Mouse (Mus musculus): ENCODE measurements around the gene Tbc1d10a.

Gene Tbc1d10a

GRCm38 (mm10) chr11:4215061-4215460 is 28.5 kb downstream of the Tbc1d10a start:
- DNase-seq (ENCODE audit: low read depth, low spot score) = no peak

- no peak for DNase-seq (ENCODE audit: low read depth, low spot score)
Observed at GRCm38 (mm10) chr11:4216248-4217000, 29.8 kb downstream of the Tbc1d10a start.

GRCm38 (mm10) chr11:4217914-4218629 is 31.5 kb downstream of the Tbc1d10a start, which contains the start of gene Castor1:
Gene Castor1, plus strand, starts transcription at chr11:4218225.
- DNase-seq (ENCODE audit: low read depth, low spot score) = no peak

- no peak for DNase-seq (ENCODE audit: low read depth, low spot score)
Observed at GRCm38 (mm10) chr11:4218637-4219036, 32.0 kb downstream of the Tbc1d10a start.

GRCm38 (mm10) chr11:4219317-4219751 is 32.7 kb downstream of the Tbc1d10a start:
- peak; percentile 73 for DNase-seq (ENCODE audit: low read depth, low spot score)

GRCm38 (mm10) chr11:4219908-4220307 is 33.3 kb downstream of the Tbc1d10a start:
- no peak for DNase-seq (ENCODE audit: low read depth, low spot score)

GRCm38 (mm10) chr11:4220443-4221400 is 34.1 kb downstream of the Tbc1d10a start:
- DNase-seq (ENCODE audit: low read depth, low spot score) = no peak

- DNase-seq (ENCODE audit: low read depth, low spot score) = no peak
Observed at GRCm38 (mm10) chr11:4222046-4222950, 35.7 kb downstream of the Tbc1d10a start.

- DNase-seq (ENCODE audit: low read depth, low spot score) = no peak
Observed at GRCm38 (mm10) chr11:4223393-4224188, 37.0 kb downstream of the Tbc1d10a start.

GRCm38 (mm10) chr11:4224223-4224622 is 37.6 kb downstream of the Tbc1d10a start:
- DNase-seq (ENCODE audit: low read depth, low spot score) = no peak

- DNase-seq (ENCODE audit: low read depth, low spot score) = no peak
Observed at GRCm38 (mm10) chr11:4226569-4227325, 40.2 kb downstream of the Tbc1d10a start.

GRCm38 (mm10) chr11:4228463-4228862 is 41.9 kb downstream of the Tbc1d10a start:
- DNase-seq (ENCODE audit: low read depth, low spot score) = no peak

GRCm38 (mm10) chr11:4229841-4230240 is 43.3 kb downstream of the Tbc1d10a start:
- no peak for DNase-seq (ENCODE audit: low read depth, low spot score)

- no peak for DNase-seq (ENCODE audit: low read depth, low spot score)
Observed at GRCm38 (mm10) chr11:4231435-4231834, 44.8 kb downstream of the Tbc1d10a start.

GRCm38 (mm10) chr11:4232644-4233043 is 46.1 kb downstream of the Tbc1d10a start:
- no peak for DNase-seq (ENCODE audit: low read depth, low spot score)

GRCm38 (mm10) chr11:4235052-4235655 is 48.6 kb downstream of the Tbc1d10a start:
- DNase-seq (ENCODE audit: low read depth, low spot score) = no peak

GRCm38 (mm10) chr11:4235665-4236545 is 49.3 kb downstream of the Tbc1d10a start, which contains the start of gene Osm:
Gene Osm, plus strand, starts transcription at chr11:4236420.
- no peak for DNase-seq (ENCODE audit: low read depth, low spot score)

Data from telencephalon, adult 2 months (tissue).